Mouse (Mus musculus) olfactory bulb, adult 2 months (tissue): Measurements from ENCODE around the gene Hmgb2.

Source experiments
- CTCF ChIP-seq: fragments of 200-500 bp; IDR thresholded peaks from 2 replicates; pipeline ENCODE4 v1.5.1; 2012; ENCODE audit warnings: low read depth, mild to moderate bottlenecking, low read length, moderate library complexity; ENCODE audit not compliant: insufficient read depth
- POLR2A ChIP-seq: fragments of 200-500 bp; IDR thresholded peaks from 2 replicates; pipeline ENCODE4 v1.6.1; 2012; ENCODE audit warnings: mild to moderate bottlenecking, low read depth, low read length, moderate library complexity; ENCODE audit not compliant: insufficient read depth

DNA sequence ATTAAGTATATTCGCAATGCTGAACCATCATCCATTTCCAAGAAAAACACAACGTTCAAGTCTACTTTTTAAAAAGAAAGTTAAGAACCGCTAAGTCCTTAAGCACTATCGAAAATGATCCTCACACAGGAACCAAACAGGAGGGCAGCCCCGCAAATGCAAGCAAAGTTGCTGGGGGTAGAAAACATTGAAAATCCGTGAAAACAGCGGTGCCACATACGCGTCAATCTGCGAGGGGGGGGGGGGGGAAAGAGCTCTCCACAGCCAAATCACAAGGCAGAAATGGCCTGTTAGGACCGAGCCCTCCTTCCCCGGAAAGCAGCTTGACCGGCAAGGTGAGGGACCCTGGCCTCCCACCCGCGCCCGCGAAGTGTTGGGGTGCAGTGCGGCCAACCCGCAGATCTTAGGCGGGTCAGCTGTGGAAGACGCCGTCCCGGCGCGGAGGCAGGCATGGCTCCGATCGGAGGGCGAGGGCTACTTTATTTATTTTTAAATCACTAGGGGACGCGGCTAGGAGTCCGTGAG is 854 bp upstream of the Hmgb2 start:
- TF ChIP-seq POLR2A (no peak), CTCF (no peak)
